Mouse (Mus musculus): ENCODE results near the gene Fkbp15. TPM values are rescaled to one million over a fixed set of nuclear protein-coding genes. Genes with fewer than 3 reads are reported as not detected.
"Not testable (repeated sequence)": the region's sequence is repeated elsewhere in the genome, so short reads cannot be mapped to it uniquely, and the experiment has no call there.

Gene Fkbp15
- polyA plus RNA-seq, 1 experiment from 2014 or later, result 23.6 TPM

DNA sequence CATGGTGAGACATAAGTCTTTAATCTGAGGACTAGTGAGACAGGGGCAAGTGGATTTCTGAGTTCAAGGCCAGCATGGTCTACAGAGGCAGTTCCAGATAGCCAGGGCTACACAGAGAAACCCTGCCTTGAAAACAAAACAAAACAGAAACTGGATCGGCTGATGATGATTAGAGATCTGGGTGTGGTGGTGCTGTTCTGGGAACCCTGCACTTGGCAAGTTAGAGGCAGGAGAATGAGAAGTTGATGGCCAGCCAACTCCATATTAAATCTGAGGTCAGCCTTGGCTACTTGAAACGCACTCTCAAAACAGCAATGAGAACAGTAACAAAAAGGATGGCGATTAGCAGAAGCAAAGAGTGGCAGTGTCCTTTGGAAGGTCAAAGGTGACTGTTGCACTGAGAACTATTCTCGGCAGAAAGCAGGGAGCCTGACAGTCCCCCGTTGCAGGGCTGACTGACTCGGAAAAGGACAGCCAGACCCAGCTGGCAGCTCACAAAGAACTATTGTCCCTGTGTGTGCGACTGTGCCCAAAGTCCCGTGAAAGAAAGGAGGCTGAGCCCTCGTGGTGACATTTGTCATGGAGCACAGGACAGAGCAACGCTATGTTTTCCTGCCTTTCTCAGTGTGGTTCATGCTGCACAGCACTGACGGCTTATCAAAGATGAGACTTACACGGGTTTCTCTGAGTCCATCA lies 85.4 kb downstream of the Fkbp15 start:
- H3K9me3 ChIP-seq (ENCODE audit: low read length), result no peaks in the 10 kb centered on the region
- no peak overlapping the region for H3K9ac ChIP-seq (replicated peaks; ENCODE audit: low read depth)
- no peak overlapping the region for H3K4me3 ChIP-seq (ENCODE audit: low read depth, low read length)
- H3K4me1 ChIP-seq (ENCODE audit: insufficient read depth, low read depth, low read length), result no peaks in the 10 kb centered on the region
- H3K27me3 ChIP-seq (replicated peaks; ENCODE audit: insufficient read depth, low read length), result no peaks in the 10 kb centered on the region
- ATAC-seq (peak; percentile 16; the same call in 1 of the 2 replicates), DNase-seq (ENCODE audit: low spot score) (peak; percentile 15)
- TF ChIP-seq EP300 (IDR thresholded peaks at IDR 0.05) (no peak), CTCF (IDR thresholded peaks at IDR 0.05) (no peak)
- H3K27ac ChIP-seq (ENCODE audit: low read length), result no peak overlapping the region
- H3K36me3 ChIP-seq (ENCODE audit: insufficient read depth, low read length), result no peaks in the 10 kb centered on the region
- 33% methylated on average over 12 of the region's 12 CpGs for WGBS
- H3K4me2 ChIP-seq (replicated peaks; ENCODE audit: low read depth, low read length), result no peak overlapping the region

DNA sequence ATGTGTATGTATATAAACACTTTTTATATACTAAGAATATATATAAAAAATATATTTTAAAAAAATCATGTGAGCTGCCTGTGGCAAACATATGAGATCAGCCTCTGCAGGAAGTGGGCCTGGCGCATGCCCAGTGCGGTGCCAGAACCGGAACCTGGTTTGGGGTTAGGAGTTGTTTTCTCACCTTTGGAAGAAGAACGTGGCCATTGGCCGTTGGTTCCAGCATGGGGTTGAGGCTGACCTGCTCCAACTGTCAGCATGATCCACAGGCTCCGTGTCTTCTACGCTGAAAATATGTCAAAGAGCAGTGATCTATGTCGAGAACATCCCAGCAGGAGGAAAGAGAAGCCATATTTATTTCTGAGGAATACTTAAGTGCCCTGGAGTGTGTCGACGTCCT lies 86.4 kb downstream of the Fkbp15 start:
- H3K27me3 ChIP-seq (replicated peaks; ENCODE audit: insufficient read depth, low read length), result no peaks in the 10 kb centered on the region
- DNase-seq (ENCODE audit: low spot score) (no peak), ATAC-seq (no peak)
- H3K4me2 ChIP-seq (replicated peaks; ENCODE audit: low read depth, low read length), result no peak overlapping the region
- no peak overlapping the region for H3K4me3 ChIP-seq (ENCODE audit: low read depth, low read length)
- TF ChIP-seq EP300 (IDR thresholded peaks at IDR 0.05) (no peak), CTCF (IDR thresholded peaks at IDR 0.05) (no peak)
- H3K9ac ChIP-seq (replicated peaks; ENCODE audit: low read depth), result no peak overlapping the region
- no peaks in the 10 kb centered on the region for H3K9me3 ChIP-seq (ENCODE audit: low read length)
- WGBS, result 88% methylated on average over 10 of the region's 10 CpGs
- no peaks in the 10 kb centered on the region for H3K36me3 ChIP-seq (ENCODE audit: insufficient read depth, low read length)
- no peak overlapping the region for H3K27ac ChIP-seq (ENCODE audit: low read length)
- H3K4me1 ChIP-seq (ENCODE audit: insufficient read depth, low read depth, low read length), result no peaks in the 10 kb centered on the region

GRCm38 (mm10) chr4:62272696-62273095 lies 87.7 kb downstream of the Fkbp15 start:
- Histone ChIP-seq H3K4me3 (ENCODE audit: low read depth, low read length) (no peak overlapping the region), H3K4me2 (replicated peaks; ENCODE audit: low read depth, low read length) (no peak overlapping the region), H3K4me1 (ENCODE audit: insufficient read depth, low read depth, low read length) (no peaks in the 10 kb centered on the region), H3K27ac (ENCODE audit: low read length) (no peak overlapping the region), H3K9ac (replicated peaks; ENCODE audit: low read depth) (no peak overlapping the region), H3K9me3 (ENCODE audit: low read length) (no peaks in the 10 kb centered on the region), H3K27me3 (replicated peaks; ENCODE audit: insufficient read depth, low read length) (no peaks in the 10 kb centered on the region), H3K36me3 (ENCODE audit: insufficient read depth, low read length) (no peaks in the 10 kb centered on the region)
- no peak for DNase-seq (ENCODE audit: low spot score)
- 82% methylated on average over 10 of the region's 10 CpGs for WGBS
- ATAC-seq, result no peak
- TF ChIP-seq CTCF (IDR thresholded peaks at IDR 0.05) (no peak), EP300 (IDR thresholded peaks at IDR 0.05) (no peak)

DNA sequence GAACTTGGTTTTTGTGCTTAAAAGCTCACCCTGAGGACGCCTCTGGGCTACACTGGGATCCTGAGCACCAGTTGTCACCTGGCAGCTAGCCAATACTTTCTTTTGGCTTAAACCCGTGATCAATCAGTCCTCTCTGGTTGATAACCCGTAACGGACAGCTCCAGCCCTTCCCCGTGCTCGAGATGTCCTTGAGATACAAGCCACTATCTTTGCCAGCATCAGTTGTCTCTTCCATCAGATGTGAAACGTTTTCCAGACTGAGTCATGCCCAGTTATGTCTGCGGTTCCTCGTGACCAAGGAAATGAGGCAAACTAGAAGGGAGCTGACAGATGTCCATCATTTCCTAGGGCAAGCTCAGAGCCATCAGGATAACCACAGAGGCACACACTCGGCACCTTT lies 93.2 kb downstream of the Fkbp15 start:
- 63% methylated on average over 10 of the region's 10 CpGs for WGBS
- H3K4me1 ChIP-seq (ENCODE audit: insufficient read depth, low read depth, low read length), result no peaks in the 10 kb centered on the region
- H3K9ac ChIP-seq (replicated peaks; ENCODE audit: low read depth), result no peak overlapping the region
- no peak for TF ChIP-seq EP300 (IDR thresholded peaks at IDR 0.05)
- TF ChIP-seq CTCF (IDR thresholded peaks at IDR 0.05), result no peak
- ATAC-seq (no peak), DNase-seq (ENCODE audit: low spot score) (no peak)
- no peak overlapping the region for H3K4me2 ChIP-seq (replicated peaks; ENCODE audit: low read depth, low read length)
- H3K9me3 ChIP-seq (ENCODE audit: low read length), result no peaks in the 10 kb centered on the region
- no peaks in the 10 kb centered on the region for H3K27me3 ChIP-seq (replicated peaks; ENCODE audit: insufficient read depth, low read length)
- no peak overlapping the region for H3K4me3 ChIP-seq (ENCODE audit: low read depth, low read length)
- no peak overlapping the region for H3K27ac ChIP-seq (ENCODE audit: low read length)
- no peaks in the 10 kb centered on the region for H3K36me3 ChIP-seq (ENCODE audit: insufficient read depth, low read length)

DNA sequence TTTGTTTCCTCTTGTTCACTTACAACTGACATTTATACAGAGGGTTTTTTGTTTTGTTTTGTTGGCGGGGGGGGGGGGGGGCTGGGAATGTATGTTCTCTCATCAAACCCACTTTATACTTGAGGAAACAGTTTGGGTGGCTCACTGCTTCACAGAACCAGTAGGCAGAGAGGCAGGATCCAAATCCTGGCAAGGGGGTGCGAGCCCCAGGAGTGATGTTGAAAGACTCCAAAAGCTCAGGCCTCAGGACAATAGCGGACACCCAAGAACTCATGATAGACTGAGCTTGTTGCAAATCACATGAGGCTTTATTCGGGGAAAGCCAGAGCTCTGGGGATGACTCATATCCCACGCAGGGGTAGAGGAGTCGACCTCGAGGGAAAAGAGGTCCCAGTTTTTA lies 94.3 kb downstream of the Fkbp15 start:
- DNase-seq (ENCODE audit: low spot score); ATAC-seq; H3K27me3 ChIP-seq (replicated peaks; ENCODE audit: insufficient read depth, low read length): not testable (repeated sequence)

GRCm38 (mm10) chr4:62265154-62265836 lies 95.1 kb downstream of the Fkbp15 start:
- Histone ChIP-seq H3K4me1 (ENCODE audit: insufficient read depth, low read depth, low read length) (no peaks in the 10 kb centered on the region), H3K36me3 (ENCODE audit: insufficient read depth, low read length) (no peaks in the 10 kb centered on the region), H3K27me3 (replicated peaks; ENCODE audit: insufficient read depth, low read length) (no peaks in the 10 kb centered on the region), H3K9me3 (ENCODE audit: low read length) (no peaks in the 10 kb centered on the region), H3K27ac (ENCODE audit: low read length) (no peak overlapping the region), H3K4me3 (ENCODE audit: low read depth, low read length) (no peak overlapping the region), H3K4me2 (replicated peaks; ENCODE audit: low read depth, low read length) (no peak overlapping the region), H3K9ac (replicated peaks; ENCODE audit: low read depth) (no peak overlapping the region)
- WGBS, result 53% methylated on average over 10 of the region's 10 CpGs
- TF ChIP-seq EP300 (IDR thresholded peaks at IDR 0.05), result no peak
- TF ChIP-seq CTCF (IDR thresholded peaks at IDR 0.05), result no peak
- peak; percentile 80 for DNase-seq (ENCODE audit: low spot score)
- ATAC-seq, result peak; percentile 84

More for the DNA sequence above, 94.3 kb downstream of the Fkbp15 start:
- H3K27ac ChIP-seq (ENCODE audit: low read length); H3K36me3 ChIP-seq (ENCODE audit: insufficient read depth, low read length); H3K9me3 ChIP-seq (ENCODE audit: low read length); H3K4me2 ChIP-seq (replicated peaks; ENCODE audit: low read depth, low read length); H3K9ac ChIP-seq (replicated peaks; ENCODE audit: low read depth); H3K4me3 ChIP-seq (ENCODE audit: low read depth, low read length); H3K4me1 ChIP-seq (ENCODE audit: insufficient read depth, low read depth, low read length): not testable (repeated sequence)
- 66% methylated on average over 7 of the region's 7 CpGs for WGBS

All from lung, postnatal 0 days (tissue).